Mouse (Mus musculus): ENCODE results near the gene Podn.
"Not testable (repeated sequence)": the region's sequence is repeated elsewhere in the genome, so short reads cannot be mapped to it uniquely, and the experiment has no call there.

Podn gene

GRCm38 (mm10) chr4:108096345-108096744 is at the start of gene Podn:
Gene Podn, minus strand, starts transcription at chr4:108096445.
- DNase-seq: no peak

- DNase-seq: not testable (repeated sequence)
Observed at GRCm38 (mm10) chr4:108145554-108145953, 49.3 kb upstream of the Podn start.

- no peak for DNase-seq
Observed at GRCm38 (mm10) chr4:108144880-108145279, 48.6 kb upstream of the Podn start, which contains the start of gene Scp2. Gene Scp2, minus strand, starts transcription at chr4:108144998.

- no peak for DNase-seq
Observed at GRCm38 (mm10) chr4:108143778-108144177, 47.5 kb upstream of the Podn start.

- DNase-seq: not testable (repeated sequence)
Observed at GRCm38 (mm10) chr4:108143178-108143577, 46.9 kb upstream of the Podn start.

GRCm38 (mm10) chr4:108136938-108137337 is 40.7 kb upstream of the Podn start:
- DNase-seq: no peak

GRCm38 (mm10) chr4:108130452-108130851 is 34.2 kb upstream of the Podn start:
- no peak for DNase-seq

- DNase-seq: no peak
Observed at GRCm38 (mm10) chr4:108128339-108128738, 32.1 kb upstream of the Podn start.

GRCm38 (mm10) chr4:108127516-108127915 is 31.3 kb upstream of the Podn start:
- no peak for DNase-seq

- no peak for DNase-seq
Observed at GRCm38 (mm10) chr4:108126260-108126659, 30.0 kb upstream of the Podn start.

- DNase-seq: no peak
Observed at GRCm38 (mm10) chr4:108124104-108124503, 27.9 kb upstream of the Podn start.

- DNase-seq: peak; percentile 94
Observed at GRCm38 (mm10) chr4:108117924-108118876, 22.0 kb upstream of the Podn start.

- no peak for DNase-seq
Observed at GRCm38 (mm10) chr4:108117488-108117887, 21.2 kb upstream of the Podn start.

- no peak for DNase-seq
Observed at GRCm38 (mm10) chr4:108116466-108116865, 20.2 kb upstream of the Podn start.

- DNase-seq: no peak
Observed at GRCm38 (mm10) chr4:108110706-108111105, 14.5 kb upstream of the Podn start.

GRCm38 (mm10) chr4:108109728-108110127 is 13.5 kb upstream of the Podn start:
- no peak for DNase-seq

GRCm38 (mm10) chr4:108092741-108093397 is 3.4 kb downstream of the Podn start:
- no peak for DNase-seq

- DNase-seq: no peak
Observed at GRCm38 (mm10) chr4:108083993-108084392, 12.3 kb downstream of the Podn start.

- DNase-seq: no peak
Observed at GRCm38 (mm10) chr4:108083032-108083735, 13.1 kb downstream of the Podn start.

GRCm38 (mm10) chr4:108082401-108082806 is 13.8 kb downstream of the Podn start:
- no peak for DNase-seq

- no peak for DNase-seq
Observed at GRCm38 (mm10) chr4:108080876-108081275, 15.4 kb downstream of the Podn start.

- peak; percentile 18 for DNase-seq
Observed at GRCm38 (mm10) chr4:108079762-108080161, 16.5 kb downstream of the Podn start.

GRCm38 (mm10) chr4:108079191-108079590 is 17.1 kb downstream of the Podn start:
- DNase-seq: not testable (repeated sequence)
